Mouse (Mus musculus) embryonic facial prominence, embryonic 14.5 days (tissue): Measurements from ENCODE around the gene H1foo. TPM values are rescaled to one million over a fixed set of nuclear protein-coding genes. Genes with fewer than 3 reads are reported as not detected.

ENCODE experiments used
- ATAC-seq: fragments of 200-750 bp; cut with Nextera tagmentation; 2 replicates; pipeline ENCODE4 v1.8.0; 2017; ENCODE audit warnings: low read depth, moderate number of reproducible peaks, moderate TSS enrichment
- DNase-seq: peaks from one replicate; pipeline ENCODE4 v3.0.0-alpha.2; 2015; ENCODE audit warnings: low spot score
- H3K27ac ChIP-seq: fragments of 300-500 bp; sonication (generic); replicated peaks from 2 replicates; pipeline ENCODE4 v1.5.1; 2014; ENCODE audit warnings: low read depth, mild to moderate bottlenecking, low read length, moderate library complexity
- H3K27me3 ChIP-seq: fragments of 300-500 bp; sonication (generic); replicated peaks from 2 replicates; pipeline ENCODE4 v1.6.1; 2014; ENCODE audit warnings: low read length; ENCODE audit not compliant: control insufficient read depth, insufficient read depth
- H3K36me3 ChIP-seq: fragments of 300-500 bp; sonication (generic); 2 replicates; pipeline ENCODE4 v1.6.1; 2014; ENCODE audit warnings: low read length, mixed read lengths; ENCODE audit not compliant: control insufficient read depth, insufficient read depth
- H3K4me1 ChIP-seq: fragments of 300-500 bp; sonication (generic); 2 replicates; pipeline ENCODE4 v1.6.1; 2014; ENCODE audit warnings: antibody characterized with exemption, low read length; ENCODE audit not compliant: control insufficient read depth, insufficient read depth
- H3K4me2 ChIP-seq: fragments of 300-500 bp; sonication (generic); 2 replicates; pipeline ENCODE4 v1.6.1; 2014; ENCODE audit warnings: low read depth, mild to moderate bottlenecking, low read length, moderate library complexity, mixed read lengths
- H3K4me3 ChIP-seq: fragments of 300-500 bp; sonication (generic); 2 replicates; pipeline ENCODE4 v1.5.1; 2014; ENCODE audit warnings: low read depth, mild to moderate bottlenecking, low read length
- H3K9ac ChIP-seq: fragments of 300-500 bp; sonication (generic); 2 replicates; pipeline ENCODE4 v1.6.1; 2014; ENCODE audit warnings: low read depth, mild to moderate bottlenecking, low read length, moderate library complexity, mixed read lengths
- H3K9me3 ChIP-seq: fragments of 300-500 bp; sonication (generic); 2 replicates; pipeline ENCODE4 v1.6.1; 2016; ENCODE audit warnings: low read length; ENCODE audit not compliant: control insufficient read depth
- WGBS: fragments of 180-500 bp; shearing (Covaris S2); extraction: QIAGEN DNeasy Blood & Tissue Kit; methylation state at CpG from one replicate; pipeline ENCODE4 v1.1.7; 2014; 5-methylcytosine and 5-hydroxymethylcytosine counted together
- polyA plus RNA-seq: library from polyadenylated mRNA; unstranded; fragments of >200 nt; fragmentation: Nextera tagmentation; extraction: Ambion mirVana; gene quantifications from 2 replicates; pipeline ENCODE4 v1.2.1, GENCODE M21; 2014

The H1foo gene
- polyA plus RNA-seq, 1 experiment from 2014 or later = not detected

GRCm38 (mm10) chr6:115994146-115994876 is 49.6 kb downstream of the H1foo start:
- Histone ChIP-seq H3K9me3 (no peaks in the 10 kb centered on the region), H3K4me2 (peak overlapping the region; percentile 93), H3K9ac (peak overlapping the region; percentile 74), H3K4me3 (peak overlapping the region; percentile 65), H3K27ac (peak overlapping the region; percentile 63), H3K4me1 (peaks cover 32% of the 10 kb centered on the region), H3K27me3 (peaks cover 23% of the 10 kb centered on the region), H3K36me3 (no peaks in the 10 kb centered on the region)
- ATAC-seq (peak; percentile 26), DNase-seq (no peak)
- WGBS = 1% methylated on average over 35 of the region's 93 CpGs

GRCm38 (mm10) chr6:115994877-115995520 is 50.3 kb downstream of the H1foo start, which contains the start of gene Plxnd1:
Plxnd1 (minus strand) TSS chr6:115995005.
- H3K9ac ChIP-seq = peak within 1 kb of the TSS; percentile 74
- H3K4me1 ChIP-seq = peaks cover 32% of the 10 kb centered on the region
- WGBS = under 1% methylated on average over 17 of the region's 51 CpGs
- H3K9me3 ChIP-seq = no peaks in the 10 kb centered on the region
- H3K27ac ChIP-seq = peak within 1 kb of the TSS; percentile 76
- H3K36me3 ChIP-seq = no peaks in the 10 kb centered on the region
- ATAC-seq (peak; percentile 73), DNase-seq (peak; percentile 90)
- peak within 1 kb of the TSS; percentile 93 for H3K4me2 ChIP-seq
- peak within 1 kb of the TSS; percentile 65 for H3K4me3 ChIP-seq
- peaks cover 23% of the 10 kb centered on the region for H3K27me3 ChIP-seq

- Histone ChIP-seq H3K27me3 (peaks cover 23% of the 10 kb centered on the region), H3K9me3 (no peaks in the 10 kb centered on the region), H3K36me3 (no peaks in the 10 kb centered on the region), H3K27ac (peak overlapping the region; percentile 76), H3K9ac (0 out of 2 replicates have a peak overlapping the region, but pooled peaks have one; percentile 74), H3K4me3 (peak overlapping the region; percentile 65), H3K4me1 (peaks cover 32% of the 10 kb centered on the region), H3K4me2 (peak overlapping the region; percentile 93)
- no peak for ATAC-seq
- 49% methylated on average over 4 of the region's 4 CpGs for WGBS
- DNase-seq = no peak
Measured at GRCm38 (mm10) chr6:115995531-115995941, 50.8 kb downstream of the H1foo start.

- no peaks in the 10 kb centered on the region for H3K9me3 ChIP-seq
- H3K27me3 ChIP-seq = peaks cover 23% of the 10 kb centered on the region
- H3K27ac ChIP-seq = 0 out of 2 replicates have a peak overlapping the region, but pooled peaks have one; percentile 28
- WGBS = 25% methylated on average over 6 of the region's 6 CpGs
- ATAC-seq = no peak
- no peak overlapping the region for H3K4me3 ChIP-seq
- H3K9ac ChIP-seq = no peak overlapping the region
- H3K36me3 ChIP-seq = no peaks in the 10 kb centered on the region
- no peak overlapping the region for H3K4me2 ChIP-seq
- no peak for DNase-seq
- H3K4me1 ChIP-seq = peaks cover 29% of the 10 kb centered on the region
Measured at GRCm38 (mm10) chr6:115996171-115996851, 51.6 kb downstream of the H1foo start.

- ATAC-seq (no peak), DNase-seq (no peak)
- Histone ChIP-seq H3K36me3 (no peaks in the 10 kb centered on the region), H3K9me3 (no peaks in the 10 kb centered on the region), H3K4me3 (no peak overlapping the region), H3K4me2 (no peak overlapping the region), H3K27ac (peak overlapping the region; percentile 55; the same call in 1 of the 2 replicates), H3K9ac (peak overlapping the region; percentile 25; the same call in 1 of the 2 replicates), H3K4me1 (peaks cover 14% of the 10 kb centered on the region), H3K27me3 (peaks cover 17% of the 10 kb centered on the region)
- WGBS = 8% methylated on average over 3 of the region's 3 CpGs
Measured at GRCm38 (mm10) chr6:115997726-115998311, 53.1 kb downstream of the H1foo start.

- Histone ChIP-seq H3K4me3 (no peak overlapping the region), H3K27me3 (peaks cover 8% of the 10 kb centered on the region), H3K9ac (no peak overlapping the region), H3K4me1 (peaks cover 7% of the 10 kb centered on the region; the same call in 1 of the 2 replicates), H3K9me3 (no peaks in the 10 kb centered on the region), H3K36me3 (no peaks in the 10 kb centered on the region), H3K4me2 (no peak overlapping the region), H3K27ac (no peak overlapping the region)
- ATAC-seq = no peak
- DNase-seq = no peak
- 74% methylated on average over 7 of the region's 7 CpGs for WGBS
Measured at GRCm38 (mm10) chr6:115998758-115999157, 54.0 kb downstream of the H1foo start.

GRCm38 (mm10) chr6:115999227-115999626 is 54.5 kb downstream of the H1foo start:
- no peaks in the 10 kb centered on the region for H3K9me3 ChIP-seq
- peaks cover 7% of the 10 kb centered on the region; the same call in 1 of the 2 replicates for H3K4me1 ChIP-seq
- no peak overlapping the region for H3K9ac ChIP-seq
- H3K36me3 ChIP-seq = no peaks in the 10 kb centered on the region
- H3K4me2 ChIP-seq = no peak overlapping the region
- 93% methylated on average over 2 of the region's 2 CpGs for WGBS
- DNase-seq = no peak
- no peak overlapping the region for H3K27ac ChIP-seq
- H3K27me3 ChIP-seq = peaks cover 3% of the 10 kb centered on the region; the same call in 1 of the 2 replicates
- H3K4me3 ChIP-seq = no peak overlapping the region
- no peak for ATAC-seq
